Mouse (Mus musculus): Measurements from ENCODE around the gene Dnal1.
"Not testable (repeated sequence)": the region's sequence is repeated elsewhere in the genome, so short reads cannot be mapped to it uniquely, and the experiment has no call there.

- not testable (repeated sequence) for TF ChIP-seq CTCF (conservative IDR thresholded peaks at IDR 0.05; ENCODE audit: insufficient read depth, insufficient read length, low read depth, low read length); POLR2A (IDR thresholded peaks at IDR 0.05; ENCODE audit: low read depth, low read length)
Observed at GRCm38 (mm10) chr12:84069582-84069981, 44.6 kb upstream of the Dnal1 start.
